Mouse (Mus musculus) kidney, adult 18-20 months (tissue): ENCODE measurements around the gene Dcbld2.

Experiments
- DNase-seq: peaks from one replicate; pipeline ENCODE4 v3.0.0; 2021

The Dcbld2 gene

DNA sequence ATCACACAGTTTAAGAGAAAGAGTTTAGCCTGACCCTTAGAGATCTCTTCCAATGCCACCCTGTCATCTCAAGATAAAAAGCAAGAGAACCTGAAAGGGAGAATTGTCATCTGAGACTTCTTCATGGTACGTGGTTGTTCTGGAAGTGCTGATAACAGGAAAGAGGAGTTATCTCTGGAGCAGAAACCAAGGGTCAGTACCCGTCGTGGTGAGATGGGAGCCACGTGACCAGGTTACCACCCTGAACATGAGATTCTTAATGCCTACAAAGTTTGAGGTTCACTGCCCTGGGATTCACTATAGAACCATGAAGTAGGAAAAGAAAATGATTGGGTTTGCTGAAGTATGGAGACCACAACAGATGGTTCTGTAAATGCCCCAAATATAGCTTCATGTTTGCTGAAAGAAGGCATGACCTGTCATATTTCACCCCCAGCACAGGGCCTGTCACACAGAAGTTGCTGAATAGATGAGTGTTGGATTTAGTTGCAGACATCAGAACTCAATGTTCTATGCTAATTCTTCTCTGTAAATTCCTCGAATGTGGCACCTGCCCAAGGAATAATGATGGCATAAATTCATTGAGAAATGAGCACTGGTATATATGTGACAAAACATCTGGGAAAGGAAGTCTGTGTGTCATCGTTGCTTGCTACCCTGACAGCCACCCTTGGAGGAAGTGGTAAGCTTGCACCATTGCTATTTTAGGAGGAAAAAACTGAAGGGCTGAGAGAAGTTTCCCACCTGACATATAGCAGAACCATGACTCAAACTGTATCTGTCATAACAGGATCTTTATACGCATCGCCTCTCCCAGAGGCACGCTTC lies 89.9 kb downstream of the Dcbld2 start:
- no peak for DNase-seq

- no peak for DNase-seq
These were observed 90.9 kb downstream of the Dcbld2 start for GRCm38 (mm10) chr16:58499172-58499584.

- no peak for DNase-seq
These were observed 91.4 kb downstream of the Dcbld2 start for GRCm38 (mm10) chr16:58499650-58500049.

- no peak for DNase-seq
These were observed 93.6 kb downstream of the Dcbld2 start for GRCm38 (mm10) chr16:58501760-58502301.

GRCm38 (mm10) chr16:58502566-58502965 lies 94.3 kb downstream of the Dcbld2 start:
- no peak for DNase-seq

GRCm38 (mm10) chr16:58504945-58505344 lies 96.7 kb downstream of the Dcbld2 start:
- no peak for DNase-seq

GRCm38 (mm10) chr16:58512181-58512761 lies 104.0 kb downstream of the Dcbld2 start:
- peak; percentile 46 for DNase-seq

GRCm38 (mm10) chr16:58512887-58513286 lies 104.6 kb downstream of the Dcbld2 start:
- peak; percentile 64 for DNase-seq

GRCm38 (mm10) chr16:58513755-58514154 lies 105.5 kb downstream of the Dcbld2 start:
- DNase-seq, result peak; percentile 62

- DNase-seq, result peak; percentile 59
These were observed 106.3 kb downstream of the Dcbld2 start for GRCm38 (mm10) chr16:58514565-58514964.

DNA sequence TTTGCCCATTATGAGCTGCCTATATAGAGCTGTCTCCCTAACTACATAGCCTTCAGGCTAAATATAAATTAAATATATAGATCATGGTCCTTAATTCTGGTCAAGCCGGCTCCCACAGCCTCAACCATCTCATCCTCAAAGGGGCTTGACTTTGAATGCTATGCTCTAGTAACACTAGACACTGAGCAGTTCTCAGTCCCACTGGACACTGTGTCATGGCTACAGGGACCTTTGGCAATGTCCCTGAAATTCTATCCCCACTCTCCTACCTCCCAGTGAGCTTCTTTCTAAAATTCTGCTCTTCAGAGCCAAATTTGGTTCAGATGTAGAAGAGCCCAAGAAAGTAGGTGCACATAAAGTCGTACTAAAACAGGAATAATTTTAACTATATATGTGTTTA lies 107.9 kb downstream of the Dcbld2 start:
- DNase-seq, result no peak

GRCm38 (mm10) chr16:58516960-58517798 lies 108.9 kb downstream of the Dcbld2 start:
- DNase-seq, result no peak
